Mouse (Mus musculus) C2C12 (cell line): ENCODE results near the gene Ywhah.

Experiments used
- CEBPB ChIP-seq: IDR thresholded peaks from one replicate; pipeline ENCODE4 v1.6.1; 2011; ENCODE audit warnings: low read depth, mild to moderate bottlenecking, control low read depth, moderate library complexity
- CTCF ChIP-seq: IDR thresholded peaks from one replicate; pipeline ENCODE4 v1.5.1; 2011; ENCODE audit not compliant: control insufficient read depth, insufficient read depth, insufficient read length

DNA sequence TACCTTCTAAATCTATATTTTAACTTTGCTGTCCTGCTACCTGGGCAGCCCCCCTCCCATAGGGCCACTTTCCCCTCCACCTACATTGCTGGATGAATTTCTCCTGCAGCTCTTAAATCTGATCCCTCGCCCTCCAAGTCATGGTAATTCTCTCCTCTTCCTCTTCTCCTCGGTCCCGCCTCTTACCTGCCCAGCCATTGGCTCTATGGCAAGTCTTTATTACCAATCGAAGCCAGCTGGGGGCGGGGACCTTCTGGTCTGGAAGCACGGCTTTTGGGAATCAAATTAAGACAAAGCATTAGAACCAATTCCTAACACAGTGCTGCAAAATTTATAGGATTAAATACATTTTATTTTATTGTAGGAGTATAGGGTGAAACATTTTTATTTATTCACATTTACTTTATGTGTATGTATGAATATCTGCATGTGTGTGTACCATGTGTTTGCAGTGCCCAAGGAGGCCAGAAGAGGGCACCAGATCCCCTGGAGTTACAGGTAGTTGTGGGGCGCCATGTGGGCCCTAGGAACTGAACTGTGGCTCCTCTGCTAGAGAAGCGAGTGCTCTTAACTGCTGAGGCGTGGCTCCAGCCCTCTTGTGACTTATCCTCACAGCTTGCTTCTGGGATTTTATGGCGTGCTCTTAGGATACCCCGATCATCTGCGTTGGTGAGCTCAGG, 26.2 kb downstream of the Ywhah start:
- TF ChIP-seq CEBPB (no peak), CTCF (no peak)
